Mouse (Mus musculus): ENCODE measurements around the gene Tmem214. TPM values are rescaled to one million over a fixed set of nuclear protein-coding genes. Genes with fewer than 3 reads are reported as not detected.

The Tmem214 gene
- polyA plus RNA-seq, 1 experiment: 60.3 TPM

GRCm38 (mm10) chr5:30913060-30913841 lies 45.4 kb downstream of the Tmem214 start, which contains the start of gene Emilin1:
Gene Emilin1, plus strand, starts transcription at chr5:30913402.
- H3K27ac ChIP-seq (ENCODE audit: insufficient read depth, low read length): peak within 1 kb of the TSS; percentile 65
- peaks cover 5% of the 10 kb centered on the region; the same call in 1 of the 2 replicates for H3K4me1 ChIP-seq (ENCODE audit: control insufficient read depth, insufficient read depth, insufficient read length)
- no peak for TF ChIP-seq CTCF (IDR thresholded peaks at IDR 0.05; ENCODE audit: extremely low read depth, insufficient read depth, insufficient read length, insufficient replicate concordance)
- H3K27me3 ChIP-seq (ENCODE audit: control insufficient read depth, insufficient read depth, low read length): no peaks in the 10 kb centered on the region
- DNase-seq (ENCODE audit: low read depth in 1 of 2, low spot score in 2 of 2): no peak
- no peaks in the 10 kb centered on the region for H3K36me3 ChIP-seq (ENCODE audit: control insufficient read depth, insufficient read depth, low read length)
- whole genome bisulfite sequencing: 31% methylated on average over 13 of the region's 13 CpGs
- H3K4me3 ChIP-seq (ENCODE audit: extremely low read depth, insufficient read depth, insufficient read length): peak within 1 kb of the TSS; percentile 38; the same call in 1 of the 2 replicates

DNA sequence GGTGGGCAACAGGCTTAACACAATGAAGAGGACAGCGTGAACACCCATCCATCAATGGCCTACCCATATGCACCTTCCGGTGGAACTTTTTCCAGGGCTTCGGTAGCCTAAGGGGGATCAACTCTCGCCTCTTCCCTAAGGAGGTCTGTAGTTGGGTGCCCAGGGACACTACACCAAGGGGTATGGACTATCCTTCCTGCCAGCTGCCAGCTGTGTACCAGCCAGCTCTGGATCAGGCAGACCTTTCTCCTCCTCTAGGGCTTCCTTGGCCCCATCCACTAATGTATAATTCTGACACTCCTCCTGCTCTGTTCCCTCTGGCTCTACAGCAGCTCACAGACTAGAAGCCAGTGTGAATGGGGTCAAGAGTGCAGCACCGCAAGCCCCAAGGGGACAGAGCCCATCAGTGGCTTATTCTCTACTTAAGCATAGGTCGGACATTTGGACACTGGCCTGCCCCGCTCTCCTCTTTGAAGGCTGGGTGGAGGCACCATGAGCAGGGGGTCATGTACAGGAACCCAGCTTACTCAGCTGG lies 46.4 kb downstream of the Tmem214 start:
- Histone ChIP-seq H3K4me1 (ENCODE audit: control insufficient read depth, insufficient read depth, insufficient read length) (peaks cover 5% of the 10 kb centered on the region; the same call in 1 of the 2 replicates), H3K27me3 (ENCODE audit: control insufficient read depth, insufficient read depth, low read length) (no peaks in the 10 kb centered on the region), H3K4me3 (ENCODE audit: extremely low read depth, insufficient read depth, insufficient read length) (peak overlapping the region; percentile 38; the same call in 1 of the 2 replicates), H3K36me3 (ENCODE audit: control insufficient read depth, insufficient read depth, low read length) (no peaks in the 10 kb centered on the region), H3K27ac (ENCODE audit: insufficient read depth, low read length) (peak overlapping the region; percentile 65)
- DNase-seq (ENCODE audit: low read depth in 1 of 2, low spot score in 2 of 2): no peak
- WGBS: 44% methylated on average over 7 of the region's 7 CpGs
- no peak for TF ChIP-seq CTCF (IDR thresholded peaks at IDR 0.05; ENCODE audit: extremely low read depth, insufficient read depth, insufficient read length, insufficient replicate concordance)
- no peak for TF ChIP-seq POLR2A (IDR thresholded peaks at IDR 0.05; ENCODE audit: low read depth, low read length)

DNA sequence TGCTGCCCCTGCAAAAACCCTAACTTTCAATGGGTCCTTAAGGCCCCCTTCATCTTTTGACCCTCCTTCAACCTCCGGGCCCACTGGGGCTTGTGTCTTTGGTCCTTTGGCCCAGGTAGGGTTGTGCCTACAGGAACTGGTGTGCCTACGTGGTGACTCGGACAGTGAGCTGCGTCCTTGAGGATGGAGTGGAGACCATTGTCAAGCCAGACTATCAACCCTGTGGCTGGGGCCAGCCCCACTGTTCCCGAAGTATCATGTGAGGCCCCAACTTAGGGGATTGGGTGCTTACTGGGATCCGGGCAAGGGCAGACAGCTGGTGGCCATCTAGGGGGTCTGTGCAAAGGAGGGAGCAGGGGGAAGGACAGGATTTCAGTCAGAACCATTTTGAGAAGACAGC lies 47.0 kb downstream of the Tmem214 start:
- TF ChIP-seq CTCF (IDR thresholded peaks at IDR 0.05; ENCODE audit: extremely low read depth, insufficient read depth, insufficient read length, insufficient replicate concordance): no peak
- TF ChIP-seq POLR2A (IDR thresholded peaks at IDR 0.05; ENCODE audit: low read depth, low read length): no peak
- Histone ChIP-seq H3K27me3 (ENCODE audit: control insufficient read depth, insufficient read depth, low read length) (no peaks in the 10 kb centered on the region), H3K27ac (ENCODE audit: insufficient read depth, low read length) (peak overlapping the region; percentile 65; the same call in 1 of the 2 replicates), H3K36me3 (ENCODE audit: control insufficient read depth, insufficient read depth, low read length) (no peaks in the 10 kb centered on the region), H3K4me1 (ENCODE audit: control insufficient read depth, insufficient read depth, insufficient read length) (peaks cover 5% of the 10 kb centered on the region; the same call in 1 of the 2 replicates), H3K4me3 (ENCODE audit: extremely low read depth, insufficient read depth, insufficient read length) (peak overlapping the region; percentile 26)
- WGBS: 45% methylated on average over 6 of the region's 6 CpGs
- DNase-seq (ENCODE audit: low read depth in 1 of 2, low spot score in 2 of 2): no peak

- Histone ChIP-seq H3K4me3 (ENCODE audit: extremely low read depth, insufficient read depth, insufficient read length) (peak overlapping the region; percentile 29; the same call in 1 of the 2 replicates), H3K27me3 (ENCODE audit: control insufficient read depth, insufficient read depth, low read length) (no peaks in the 10 kb centered on the region), H3K4me1 (ENCODE audit: control insufficient read depth, insufficient read depth, insufficient read length) (peaks cover 5% of the 10 kb centered on the region; the same call in 1 of the 2 replicates), H3K27ac (ENCODE audit: insufficient read depth, low read length) (peak overlapping the region; percentile 65), H3K36me3 (ENCODE audit: control insufficient read depth, insufficient read depth, low read length) (no peaks in the 10 kb centered on the region)
- no peak for DNase-seq (ENCODE audit: low read depth in 1 of 2, low spot score in 2 of 2)
- WGBS: 21% methylated on average over 9 of the region's 9 CpGs
- no peak for TF ChIP-seq CTCF (IDR thresholded peaks at IDR 0.05; ENCODE audit: extremely low read depth, insufficient read depth, insufficient read length, insufficient replicate concordance)
Measured at GRCm38 (mm10) chr5:30915456-30915855, 47.6 kb downstream of the Tmem214 start.

DNA sequence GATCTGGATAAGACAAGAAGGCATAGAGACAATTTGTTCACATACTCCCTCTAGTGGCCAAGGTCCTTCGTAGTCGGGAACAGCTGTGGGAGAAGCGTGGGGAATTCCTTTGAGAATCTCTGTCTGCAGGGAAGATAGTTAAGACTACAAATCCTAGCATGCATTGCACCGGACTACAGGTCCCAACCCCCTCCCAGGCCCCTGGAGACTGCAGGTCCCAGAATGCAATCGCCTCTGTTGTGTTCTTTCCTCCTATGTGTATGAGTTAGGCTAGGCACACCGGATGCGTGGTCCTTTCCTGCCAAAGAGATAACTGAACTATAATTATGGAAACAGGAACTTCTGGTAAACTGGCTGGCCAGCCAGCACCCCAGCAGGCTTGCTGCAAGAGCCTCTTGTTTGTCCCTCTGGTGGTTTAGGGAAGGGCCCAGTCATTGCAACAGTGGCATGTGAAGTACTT lies 48.2 kb downstream of the Tmem214 start:
- Histone ChIP-seq H3K4me3 (ENCODE audit: extremely low read depth, insufficient read depth, insufficient read length) (no peak overlapping the region), H3K27ac (ENCODE audit: insufficient read depth, low read length) (peak overlapping the region; percentile 24; the same call in 1 of the 2 replicates)

GRCm38 (mm10) chr5:30916841-30917240 lies 49.0 kb downstream of the Tmem214 start:
- peak overlapping the region; percentile 24 for H3K27ac ChIP-seq (ENCODE audit: insufficient read depth, low read length)
- H3K27me3 ChIP-seq (ENCODE audit: control insufficient read depth, insufficient read depth, low read length): no peaks in the 10 kb centered on the region
- no peak overlapping the region for H3K4me3 ChIP-seq (ENCODE audit: extremely low read depth, insufficient read depth, insufficient read length)
- H3K36me3 ChIP-seq (ENCODE audit: control insufficient read depth, insufficient read depth, low read length): no peaks in the 10 kb centered on the region
- no peak for TF ChIP-seq POLR2A (IDR thresholded peaks at IDR 0.05; ENCODE audit: low read depth, low read length)
- no peak for TF ChIP-seq CTCF (IDR thresholded peaks at IDR 0.05; ENCODE audit: extremely low read depth, insufficient read depth, insufficient read length, insufficient replicate concordance)
- peaks cover 5% of the 10 kb centered on the region; the same call in 1 of the 2 replicates for H3K4me1 ChIP-seq (ENCODE audit: control insufficient read depth, insufficient read depth, insufficient read length)
- DNase-seq (ENCODE audit: low read depth in 1 of 2, low spot score in 2 of 2): no peak
- 91% methylated on average over 9 of the region's 9 CpGs for WGBS

More for the DNA sequence above, 48.2 kb downstream of the Tmem214 start:
- no peak for TF ChIP-seq POLR2A (IDR thresholded peaks at IDR 0.05; ENCODE audit: low read depth, low read length)
- TF ChIP-seq CTCF (IDR thresholded peaks at IDR 0.05; ENCODE audit: extremely low read depth, insufficient read depth, insufficient read length, insufficient replicate concordance): peak; percentile 50; the same call in 1 of the 2 replicates
- Histone ChIP-seq H3K36me3 (ENCODE audit: control insufficient read depth, insufficient read depth, low read length) (no peaks in the 10 kb centered on the region), H3K27me3 (ENCODE audit: control insufficient read depth, insufficient read depth, low read length) (no peaks in the 10 kb centered on the region), H3K4me1 (ENCODE audit: control insufficient read depth, insufficient read depth, insufficient read length) (peaks cover 5% of the 10 kb centered on the region; the same call in 1 of the 2 replicates)
- 4% methylated on average over 7 of the region's 7 CpGs for WGBS
- DNase-seq (ENCODE audit: low read depth in 1 of 2, low spot score in 2 of 2): peak in 1 of 2 experiments; percentile 53

Measured in spleen, adult 2 months (tissue).